Mouse (Mus musculus): ENCODE data around the gene Bub3. TPM values are rescaled to one million over a fixed set of nuclear protein-coding genes. Genes with fewer than 3 reads are reported as not detected.
A peak's percentile ranks its signal among the peaks of the same experiment; 100 is the strongest.

Gene Bub3
- polyA plus RNA-seq, 1 experiment from 2014 or later, result 158 TPM

DNA sequence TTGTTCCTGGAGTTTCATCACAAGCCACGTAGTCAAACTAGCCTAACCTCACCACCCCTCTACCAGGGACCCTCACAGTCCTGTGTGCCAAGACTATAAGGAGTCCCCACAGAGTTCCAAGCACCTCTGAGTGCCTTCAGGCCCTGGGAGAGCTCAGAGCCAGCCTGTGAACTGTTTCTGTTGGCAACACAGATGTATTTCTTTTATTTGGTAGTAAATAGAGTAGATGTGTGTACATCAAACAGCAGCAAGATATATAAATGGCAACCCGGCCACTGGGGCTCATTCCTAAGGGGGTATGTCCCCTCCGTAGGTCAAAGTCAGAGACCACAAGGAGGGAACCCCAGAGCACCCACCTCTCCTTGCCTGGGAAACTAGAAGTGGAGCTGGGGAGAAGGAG lies 11.5 kb upstream of the Bub3 start, which contains the start of gene Hmx2:
Gene Hmx2, plus strand, starts transcription at position 301 of the 400 bp plus-strand sequence.
- no peak within 1 kb of the TSS for H3K4me3 ChIP-seq
- H3K9ac ChIP-seq, result no peak within 1 kb of the TSS
- no peak within 1 kb of the TSS for H3K27ac ChIP-seq (replicated peaks)
- H3K27me3 ChIP-seq, result peaks cover 91% of the 10 kb centered on the region
- no peak within 1 kb of the TSS for H3K4me2 ChIP-seq
- ATAC-seq (ENCODE audit: low FRiP score, low read depth), result no peak
- WGBS, result 4% methylated on average over 3 of the region's 3 CpGs
- H3K36me3 ChIP-seq, result no peaks in the 10 kb centered on the region
- H3K9me3 ChIP-seq, result no peaks in the 10 kb centered on the region
- peaks cover 10% of the 10 kb centered on the region for H3K4me1 ChIP-seq (replicated peaks)

DNA sequence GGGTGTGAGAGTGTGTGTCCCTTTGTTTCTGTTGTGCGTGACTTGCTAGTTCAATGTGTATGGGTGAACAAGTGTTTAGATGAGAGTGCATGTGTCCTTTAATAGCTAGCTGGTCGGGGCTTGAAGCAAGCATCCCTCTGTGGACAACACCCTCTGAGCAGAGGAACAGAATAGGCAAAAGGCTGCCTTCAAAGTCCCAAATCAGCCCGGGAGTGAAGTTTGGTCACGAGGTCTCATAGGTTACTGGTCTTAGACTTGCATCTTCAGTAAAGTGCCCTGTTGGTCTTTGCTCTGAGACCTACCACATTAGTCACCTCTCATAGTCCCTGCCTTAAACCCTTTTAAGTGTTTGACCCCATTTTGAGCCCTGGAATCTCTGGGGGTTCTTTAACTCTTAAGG lies 8.6 kb upstream of the Bub3 start:
- H3K4me2 ChIP-seq, result no peak overlapping the region
- no peak overlapping the region for H3K4me3 ChIP-seq
- H3K27me3 ChIP-seq, result peaks cover 88% of the 10 kb centered on the region
- H3K27ac ChIP-seq (replicated peaks), result no peak overlapping the region
- no peaks in the 10 kb centered on the region for H3K9me3 ChIP-seq
- H3K4me1 ChIP-seq (replicated peaks), result peaks cover 17% of the 10 kb centered on the region
- H3K9ac ChIP-seq, result no peak overlapping the region
- no peaks in the 10 kb centered on the region for H3K36me3 ChIP-seq
- WGBS, result 2% methylated on average over 4 of the region's 4 CpGs
- ATAC-seq (ENCODE audit: low FRiP score, low read depth), result no peak

DNA sequence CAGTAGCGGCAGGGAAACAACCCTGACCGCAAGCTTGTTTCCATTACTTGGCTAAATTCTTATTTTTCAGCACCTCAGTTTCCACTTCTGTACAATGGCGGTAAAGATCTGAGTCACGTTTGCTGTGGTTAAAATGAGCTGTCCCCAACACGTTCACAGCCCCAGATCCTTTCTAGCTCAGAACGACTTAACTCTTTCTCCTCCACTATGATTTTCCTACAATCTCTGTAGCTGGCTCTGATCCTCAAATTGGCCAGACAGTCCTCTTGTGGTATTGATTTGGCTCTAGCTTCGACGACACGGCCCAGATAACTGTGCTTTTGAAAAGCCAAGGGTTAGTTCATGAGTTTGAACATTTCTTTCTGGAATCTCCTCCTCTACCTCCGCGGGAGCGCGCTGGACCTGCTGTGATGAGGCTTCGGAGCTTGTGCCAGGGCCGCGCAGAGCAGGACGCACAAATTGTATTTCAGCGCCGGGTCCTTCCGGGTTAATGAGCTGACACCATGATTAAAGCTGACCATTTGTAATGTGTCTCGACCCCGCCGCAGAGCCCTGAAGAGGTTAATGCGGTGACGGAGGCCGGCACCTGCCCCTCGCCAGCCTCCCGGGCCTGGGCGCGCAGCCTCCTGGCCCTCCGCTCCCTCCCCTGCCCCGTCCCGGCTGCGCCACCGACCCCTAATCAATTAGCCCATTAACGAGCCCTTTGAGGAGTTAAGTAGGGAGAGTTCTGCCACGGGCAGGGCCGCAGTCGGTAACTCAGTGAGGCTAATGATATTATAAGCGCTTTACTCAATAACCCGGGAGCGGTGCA lies 7.9 kb upstream of the Bub3 start:
- H3K36me3 ChIP-seq, result no peaks in the 10 kb centered on the region

DNA sequence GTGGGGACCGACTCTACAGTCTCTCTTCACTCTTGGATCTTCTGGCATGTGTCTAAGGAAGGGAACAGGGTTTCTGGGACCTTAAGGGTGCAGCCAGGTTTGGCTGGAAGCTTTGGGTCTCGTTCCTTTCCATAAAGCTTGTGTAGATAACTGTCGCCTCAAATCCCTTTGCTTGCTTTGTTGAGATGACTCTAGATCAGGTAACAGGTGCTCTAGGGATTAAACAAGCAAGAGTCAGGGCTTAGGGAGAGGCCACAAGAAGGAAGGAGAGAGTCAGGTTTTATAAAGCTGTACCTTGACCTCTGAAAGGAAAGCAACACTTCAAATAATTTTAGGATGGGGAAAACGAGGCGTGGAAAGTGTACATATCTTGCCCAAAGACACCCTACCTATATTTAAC lies 7.2 kb upstream of the Bub3 start:
- peaks cover 86% of the 10 kb centered on the region for H3K27me3 ChIP-seq
- peaks cover 17% of the 10 kb centered on the region for H3K4me1 ChIP-seq (replicated peaks)
- no peaks in the 10 kb centered on the region for H3K9me3 ChIP-seq
- no peak overlapping the region for H3K4me2 ChIP-seq
- no peak for ATAC-seq (ENCODE audit: low FRiP score, low read depth)
- H3K27ac ChIP-seq (replicated peaks), result no peak overlapping the region
- H3K36me3 ChIP-seq, result no peaks in the 10 kb centered on the region
- 2% methylated on average over 5 of the region's 5 CpGs for WGBS
- no peak overlapping the region for H3K4me3 ChIP-seq
- H3K9ac ChIP-seq, result no peak overlapping the region

More for the DNA sequence above, 7.9 kb upstream of the Bub3 start:
- Histone ChIP-seq H3K4me3 (no peak overlapping the region), H3K4me2 (peak overlapping the region; percentile 22; the same call in 1 of the 2 replicates), H3K9me3 (no peaks in the 10 kb centered on the region), H3K9ac (no peak overlapping the region), H3K27ac (replicated peaks) (no peak overlapping the region), H3K27me3 (peaks cover 86% of the 10 kb centered on the region), H3K4me1 (replicated peaks) (peaks cover 17% of the 10 kb centered on the region)
- WGBS, result under 1% methylated on average over 42 of the region's 42 CpGs
- ATAC-seq (ENCODE audit: low FRiP score, low read depth), result no peak

DNA sequence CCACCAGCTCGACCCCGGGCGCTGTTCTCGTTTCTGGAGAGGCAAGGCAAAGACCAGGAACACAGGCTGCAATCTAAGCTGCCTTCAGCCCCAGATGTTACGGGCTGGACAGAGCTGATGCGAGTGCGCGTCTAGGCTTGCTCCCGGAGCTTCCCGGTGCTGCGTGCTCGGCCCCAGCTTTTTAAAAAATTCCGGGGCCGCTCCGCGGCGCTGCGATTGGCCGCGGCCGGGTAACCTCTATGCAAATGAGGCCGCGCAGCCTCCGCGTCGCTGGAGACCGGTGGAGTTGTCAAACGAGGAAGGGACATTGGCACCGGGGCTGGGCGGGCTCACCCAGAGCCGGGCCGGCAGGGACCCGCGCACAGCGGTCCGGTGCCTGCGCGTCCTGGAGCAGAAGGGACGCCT lies 6.2 kb upstream of the Bub3 start:
- no peaks in the 10 kb centered on the region for H3K36me3 ChIP-seq
- H3K4me1 ChIP-seq (replicated peaks), result peaks cover 17% of the 10 kb centered on the region
- ATAC-seq (ENCODE audit: low FRiP score, low read depth), result peak; percentile 59; the same call in 1 of the 2 replicates
- no peak overlapping the region for H3K27ac ChIP-seq (replicated peaks)
- no peak overlapping the region for H3K9ac ChIP-seq
- peaks cover 85% of the 10 kb centered on the region for H3K27me3 ChIP-seq
- H3K4me2 ChIP-seq, result peak overlapping the region; percentile 44
- H3K4me3 ChIP-seq, result peak overlapping the region; percentile 17
- no peaks in the 10 kb centered on the region for H3K9me3 ChIP-seq
- under 1% methylated on average over 39 of the region's 39 CpGs for WGBS

DNA sequence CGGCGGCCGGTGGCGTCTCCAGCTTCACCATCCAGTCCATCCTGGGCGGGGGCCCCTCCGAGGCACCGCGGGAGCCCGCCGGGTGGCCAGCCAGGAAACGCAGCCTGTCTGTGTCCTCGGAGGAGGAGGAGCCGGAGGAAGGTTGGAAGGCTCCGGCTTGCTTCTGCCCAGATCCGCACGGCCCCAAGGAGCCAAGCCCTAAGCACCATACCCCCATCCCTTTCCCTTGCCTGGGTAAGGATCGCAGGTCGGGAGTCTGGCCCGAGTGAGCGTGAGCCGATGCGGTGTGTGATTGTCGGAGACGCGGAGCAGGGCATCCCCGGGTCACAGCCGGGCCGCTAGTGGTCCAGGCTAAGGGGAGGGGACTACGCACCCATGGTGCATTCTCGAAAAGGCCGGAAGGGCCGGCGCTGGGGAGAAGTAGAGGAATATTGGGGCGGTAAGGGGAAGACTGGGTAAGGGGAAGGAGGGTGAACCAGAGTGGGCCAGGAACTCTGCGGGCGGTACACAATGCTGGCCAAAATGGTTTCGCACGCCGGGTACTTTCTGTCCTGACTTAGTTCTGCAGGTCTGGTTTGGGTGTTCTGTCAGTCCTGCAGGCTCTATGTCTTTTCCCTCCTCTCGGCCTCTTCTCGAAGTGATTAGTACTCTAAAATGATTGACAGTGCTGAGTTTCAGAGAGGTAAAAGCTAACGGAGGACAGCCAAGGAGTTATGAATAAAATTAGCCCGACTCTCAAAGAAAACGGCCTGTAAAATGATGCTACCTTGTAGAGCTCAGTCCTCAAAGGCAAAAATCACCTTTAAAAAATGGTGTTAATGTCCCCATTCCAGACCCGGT lies 5.5 kb upstream of the Bub3 start:
- no peaks in the 10 kb centered on the region for H3K9me3 ChIP-seq
- H3K27ac ChIP-seq (replicated peaks), result no peak overlapping the region
- peak overlapping the region; percentile 17 for H3K4me3 ChIP-seq
- under 1% methylated on average over 45 of the region's 45 CpGs for WGBS
- peaks cover 17% of the 10 kb centered on the region for H3K4me1 ChIP-seq (replicated peaks)
- ATAC-seq (ENCODE audit: low FRiP score, low read depth), result peak; percentile 12; the same call in 1 of the 2 replicates
- H3K36me3 ChIP-seq, result no peaks in the 10 kb centered on the region
- peak overlapping the region; percentile 44 for H3K4me2 ChIP-seq
- peaks cover 85% of the 10 kb centered on the region for H3K27me3 ChIP-seq
- H3K9ac ChIP-seq, result no peak overlapping the region

DNA sequence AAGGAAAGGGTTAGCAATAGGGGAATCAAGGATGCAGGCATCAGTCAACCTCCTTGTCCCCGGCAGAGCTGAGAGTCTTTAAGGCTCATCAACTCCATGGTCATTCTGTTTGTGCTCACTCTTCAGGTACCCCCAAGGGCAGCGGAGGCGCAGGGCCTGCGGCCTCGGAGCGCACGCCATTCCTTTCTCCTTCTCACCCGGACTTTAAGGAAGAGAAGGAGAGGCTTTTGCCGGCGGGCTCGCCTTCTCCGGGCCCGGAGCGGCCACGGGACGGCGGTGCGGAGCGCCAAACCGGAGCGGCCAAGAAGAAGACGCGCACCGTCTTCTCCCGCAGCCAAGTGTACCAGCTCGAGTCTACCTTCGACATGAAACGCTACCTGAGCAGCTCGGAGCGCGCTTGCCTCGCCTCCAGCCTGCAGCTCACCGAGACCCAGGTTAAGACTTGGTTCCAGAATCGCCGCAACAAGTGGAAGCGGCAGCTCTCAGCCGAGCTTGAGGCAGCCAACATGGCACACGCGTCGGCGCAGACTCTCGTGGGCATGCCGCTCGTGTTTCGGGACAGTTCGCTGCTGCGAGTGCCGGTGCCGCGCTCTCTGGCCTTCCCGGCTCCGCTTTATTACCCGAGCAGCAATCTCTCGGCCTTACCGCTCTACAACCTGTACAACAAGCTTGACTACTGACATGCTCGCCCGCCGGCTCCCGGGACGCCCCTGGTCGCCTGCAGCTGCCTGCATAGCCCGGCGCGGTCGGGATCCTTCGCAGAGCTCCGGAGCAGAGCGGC lies 4.5 kb upstream of the Bub3 start:
- ATAC-seq (ENCODE audit: low FRiP score, low read depth), result no peak
- H3K4me3 ChIP-seq, result peak overlapping the region; percentile 17
- H3K4me1 ChIP-seq (replicated peaks), result peaks cover 17% of the 10 kb centered on the region
- peaks cover 76% of the 10 kb centered on the region for H3K27me3 ChIP-seq
- no peaks in the 10 kb centered on the region for H3K36me3 ChIP-seq
- WGBS, result under 1% methylated on average over 67 of the region's 68 CpGs
- peak overlapping the region; percentile 20 for H3K4me2 ChIP-seq
- H3K9ac ChIP-seq, result no peak overlapping the region
- no peak overlapping the region for H3K27ac ChIP-seq (replicated peaks)
- no peaks in the 10 kb centered on the region for H3K9me3 ChIP-seq

DNA sequence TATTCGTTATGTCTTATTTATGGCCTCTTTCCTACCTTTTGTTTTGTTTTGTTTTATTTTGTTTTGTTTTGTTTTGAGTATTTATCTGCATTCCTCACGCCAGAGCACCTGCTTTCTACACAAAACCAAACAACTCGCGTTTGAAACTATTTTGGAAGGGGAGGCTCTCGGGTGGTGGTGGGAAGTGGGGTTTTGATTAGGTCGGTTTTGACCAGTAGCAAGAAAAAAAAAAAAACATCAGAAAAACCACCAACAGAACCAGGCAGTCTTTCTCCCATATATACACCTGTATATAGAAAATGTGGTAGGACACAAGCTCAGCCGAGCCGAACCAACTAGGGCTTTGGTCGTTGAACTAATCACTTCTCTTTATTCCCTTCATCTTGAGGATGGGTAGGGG lies 3.9 kb upstream of the Bub3 start:
- Histone ChIP-seq H3K9ac (no peak overlapping the region), H3K4me3 (no peak overlapping the region), H3K9me3 (no peaks in the 10 kb centered on the region), H3K27me3 (peaks cover 70% of the 10 kb centered on the region), H3K4me1 (replicated peaks) (peaks cover 22% of the 10 kb centered on the region), H3K27ac (replicated peaks) (no peak overlapping the region), H3K4me2 (no peak overlapping the region; the same call in 1 of the 2 replicates), H3K36me3 (no peaks in the 10 kb centered on the region)
- WGBS, result 2% methylated on average over 9 of the region's 9 CpGs
- no peak for ATAC-seq (ENCODE audit: low FRiP score, low read depth)

DNA sequence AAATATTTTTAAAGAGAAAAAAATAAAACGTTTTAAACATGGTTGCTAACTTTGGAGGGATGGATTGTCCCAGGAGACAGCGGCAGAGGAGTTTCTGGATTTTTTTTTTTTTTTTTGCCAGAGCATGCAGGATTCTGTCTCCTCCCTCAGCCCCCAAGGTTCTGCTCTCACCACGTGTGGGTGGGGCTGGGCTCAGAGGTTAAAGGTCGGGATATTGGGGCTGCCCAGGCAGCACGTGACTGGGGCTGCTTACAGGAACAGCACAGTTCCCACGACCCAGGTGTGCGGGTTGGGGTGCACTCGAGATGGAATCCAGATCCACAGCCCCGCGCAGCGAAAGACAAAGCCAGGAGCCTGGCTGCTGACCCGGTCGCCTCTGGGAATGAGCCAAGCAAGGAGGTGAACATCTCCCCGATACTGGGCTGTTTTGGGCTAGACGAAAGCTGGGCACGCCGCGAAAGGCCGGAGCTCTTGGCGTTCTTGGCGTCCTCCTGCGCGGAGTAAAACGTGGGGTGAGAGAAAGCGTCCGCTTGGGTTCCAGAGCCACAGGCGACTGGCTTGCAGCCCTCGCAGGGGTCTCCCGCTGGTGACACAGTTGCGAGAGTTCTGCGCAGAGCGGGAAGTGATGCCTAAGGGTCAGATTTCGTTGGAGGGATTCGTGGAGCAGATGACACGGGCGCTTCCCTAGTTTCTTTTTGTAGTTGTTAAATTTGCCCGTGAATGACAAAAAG lies 3.3 kb upstream of the Bub3 start:
- under 1% methylated on average over 37 of the region's 37 CpGs for WGBS
- Histone ChIP-seq H3K4me1 (replicated peaks) (peaks cover 26% of the 10 kb centered on the region), H3K4me3 (peak overlapping the region; percentile 7; the same call in 1 of the 2 replicates), H3K27ac (replicated peaks) (no peak overlapping the region), H3K9ac (no peak overlapping the region), H3K36me3 (no peaks in the 10 kb centered on the region), H3K27me3 (peaks cover 64% of the 10 kb centered on the region), H3K4me2 (0 out of 2 replicates have a peak overlapping the region, but pooled peaks have one; percentile 1), H3K9me3 (no peaks in the 10 kb centered on the region)
- ATAC-seq (ENCODE audit: low FRiP score, low read depth), result no peak

DNA sequence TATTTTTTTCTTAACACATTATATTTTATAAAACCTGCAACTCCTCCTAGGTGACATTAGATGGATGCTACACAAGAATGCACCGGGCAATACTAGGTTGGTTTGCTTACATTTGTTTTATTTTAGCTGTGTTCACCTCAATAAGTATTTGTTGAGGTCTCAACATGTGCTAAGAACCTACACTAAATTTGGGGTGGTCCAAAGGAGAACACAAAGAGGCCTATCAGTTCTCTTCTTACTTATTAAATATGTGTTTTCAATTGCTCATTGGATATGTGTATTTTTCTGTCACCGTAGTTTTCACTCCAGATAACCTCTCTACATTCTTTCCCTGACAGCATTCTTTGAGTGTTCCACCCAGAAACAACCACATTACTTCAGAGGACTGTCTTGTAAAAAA lies 2.3 kb upstream of the Bub3 start:
- Histone ChIP-seq H3K4me3 (no peak overlapping the region), H3K27me3 (peaks cover 54% of the 10 kb centered on the region), H3K4me1 (replicated peaks) (peaks cover 31% of the 10 kb centered on the region), H3K4me2 (no peak overlapping the region), H3K36me3 (peaks cover under 1% of the 10 kb centered on the region; the same call in 1 of the 2 replicates), H3K27ac (replicated peaks) (no peak overlapping the region), H3K9ac (no peak overlapping the region), H3K9me3 (no peaks in the 10 kb centered on the region)
- WGBS, result 37% methylated on average over 2 of the region's 2 CpGs
- no peak for ATAC-seq (ENCODE audit: low FRiP score, low read depth)

DNA sequence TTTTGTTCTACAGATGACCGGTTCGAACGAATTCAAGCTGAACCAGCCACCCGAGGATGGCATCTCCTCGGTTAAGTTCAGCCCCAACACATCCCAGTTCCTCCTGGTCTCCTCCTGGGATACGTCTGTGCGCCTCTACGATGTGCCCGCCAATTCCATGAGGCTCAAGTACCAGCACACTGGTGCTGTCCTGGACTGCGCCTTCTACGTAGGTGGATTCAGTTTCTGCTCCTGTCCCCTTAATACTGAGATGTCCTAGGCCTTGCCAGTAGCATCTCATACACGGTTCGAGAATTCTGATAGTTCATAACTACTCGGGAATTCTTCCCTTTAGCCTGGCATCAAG lies 648 bp downstream of the Bub3 start:
- Histone ChIP-seq H3K4me1 (replicated peaks) (peaks cover 16% of the 10 kb centered on the region), H3K27me3 (peaks cover 29% of the 10 kb centered on the region), H3K9me3 (no peaks in the 10 kb centered on the region), H3K27ac (replicated peaks) (peak overlapping the region; percentile 93), H3K9ac (peak overlapping the region; percentile 68), H3K36me3 (peaks cover 16% of the 10 kb centered on the region), H3K4me3 (peak overlapping the region; percentile 72), H3K4me2 (peak overlapping the region; percentile 70)
- 2% methylated on average over 14 of the region's 14 CpGs for WGBS
- peak; percentile 65; the same call in 1 of the 2 replicates for ATAC-seq (ENCODE audit: low FRiP score, low read depth)
